In genomic region chr1:177509786-177510185, GRCm38 (mm10) we compare ENCODE assay signal across 20 mouse cellular contexts.
DNase-seq lines count a peak whose midpoint lies in the region; TF ChIP-seq lines count a peak whose summit lies in the region.
"Had no signal": no experiment of that assay in that cellular context is flagged by ENCODE, and none has a peak within 500 bp of the region (broad histone marks: within the 10 kb centered on the region; RNA-seq: fewer than 3 reads in every experiment).

No protein-coding gene starts in this region.

- no peak overlapping the region for H3K27ac ChIP-seq in heart, embryonic 10.5 days
- peak overlapping the region; percentile 63 for H3K27ac ChIP-seq in left cerebral cortex, adult 2 months
- H3K27ac ChIP-seq: hindbrain, embryonic 14.5 days; intestine, embryonic 15.5 days; kidney, postnatal 0 days; limb, embryonic 10.5 days; liver, embryonic 13.5 days; midbrain, embryonic 15.5 days had no signal

- no peaks in the 10 kb centered on the region for H3K27me3 ChIP-seq in heart, embryonic 10.5 days (ENCODE audit: insufficient read depth, poor library complexity, severe bottlenecking)
- H3K27me3 ChIP-seq: intestine, embryonic 15.5 days; liver, embryonic 13.5 days; midbrain, embryonic 15.5 days had no signal

- H3K36me3 ChIP-seq in heart, embryonic 10.5 days, result no peaks in the 10 kb centered on the region
- H3K36me3 ChIP-seq: intestine, embryonic 15.5 days; limb, embryonic 10.5 days; liver, embryonic 13.5 days; midbrain, embryonic 15.5 days had no signal

- 77% methylated on average over 10 of the region's 10 CpGs for WGBS in heart, embryonic 10.5 days

- peak; percentile 82 for DNase-seq in heart, adult 11 months
- DNase-seq in heart, embryonic 10.5 days (ENCODE audit: low spot score), result no peak
- peak; percentile 72 for DNase-seq in brain, adult 2 months (ENCODE audit: low read depth, low spot score)
- DNase-seq in layer of hippocampus, adult 18-20 months (ENCODE audit: low spot score in 2 of 2), result peak; percentile 74 to 85
- peak in 1 of 2 experiments; percentile 28 for DNase-seq in left cerebral cortex, adult 2 months (ENCODE audit: extremely low spot score in 1 of 2, low spot score in 2 of 2)
- no peak for DNase-seq in gastrocnemius, postnatal 4 days (ENCODE audit: low spot score in 2 of 2)
- no peak for DNase-seq in spleen, postnatal 36 days (ENCODE audit: low spot score in 2 of 2)
- DNase-seq: adrenal gland, postnatal 25 days; cerebellum, postnatal 36 days; gastrocnemius, postnatal 14 days; heart, postnatal 10 days; liver, embryonic 13.5 days; retina, postnatal 1 day; thymus, postnatal 25 days had no signal

- no peak for TF ChIP-seq CTCF in left cerebral cortex, adult 2 months (IDR thresholded peaks at IDR 0.05)

- no peaks in the 10 kb centered on the region for H3K9me3 ChIP-seq in heart, embryonic 10.5 days
- H3K9me3 ChIP-seq: intestine, embryonic 15.5 days; limb, embryonic 10.5 days; liver, embryonic 13.5 days; midbrain, embryonic 15.5 days had no signal

- no peak overlapping the region for H3K4me3 ChIP-seq in heart, embryonic 10.5 days
- no peak overlapping the region for H3K4me3 ChIP-seq in left cerebral cortex, adult 2 months
- H3K4me3 ChIP-seq: erythroblast, embryonic 14.5 days; intestine, embryonic 15.5 days; limb, embryonic 10.5 days; liver, embryonic 13.5 days; midbrain, embryonic 15.5 days had no signal

- intact Hi-C loops in left cerebral cortex, adult 2 months (cut with DNase I), result no loop called here

- H3K4me1 ChIP-seq in heart, embryonic 10.5 days, result no peaks in the 10 kb centered on the region
- H3K4me1 ChIP-seq: intestine, embryonic 15.5 days; liver, embryonic 13.5 days; midbrain, embryonic 15.5 days had no signal

Comparison
In these comparisons a context has a peak if more than half of its experiments do, and no peak if none do; other contexts are left out.
1. DNase-seq: peak in heart, adult 11 months (single experiment), brain, adult 2 months (single experiment) and layer of hippocampus, adult 18-20 months (2 of 2); none in heart, embryonic 10.5 days (single experiment), gastrocnemius, postnatal 4 days (0 of 2) and spleen, postnatal 36 days (0 of 2).